Mouse (Mus musculus): Measurements from ENCODE around the gene Iqce. TPM values are rescaled to one million over a fixed set of nuclear protein-coding genes. Genes with fewer than 3 reads are reported as not detected.

The Iqce gene
- total RNA-seq (2017), result 21.2 and 23.9 TPM in 2 replicates

- ATAC-seq (ENCODE audit: extremely low read depth, insufficient number of reproducible peaks, low FRiP score, poor library complexity, severe bottlenecking), result peak; percentile 46
Observed at GRCm38 (mm10) chr5:140702103-140702513, at the start of gene Iqce. Gene Iqce (minus strand): TSS chr5:140702378.

GRCm38 (mm10) chr5:140750925-140751324, 48.7 kb upstream of the Iqce start:
- ATAC-seq (ENCODE audit: extremely low read depth, insufficient number of reproducible peaks, low FRiP score, poor library complexity, severe bottlenecking), result no peak

GRCm38 (mm10) chr5:140749062-140749875, 47.1 kb upstream of the Iqce start:
- ATAC-seq (ENCODE audit: extremely low read depth, insufficient number of reproducible peaks, low FRiP score, poor library complexity, severe bottlenecking), result peak; percentile 81

- ATAC-seq (ENCODE audit: extremely low read depth, insufficient number of reproducible peaks, low FRiP score, poor library complexity, severe bottlenecking), result no peak
Observed at GRCm38 (mm10) chr5:140748425-140748824, 46.2 kb upstream of the Iqce start.

- no peak for ATAC-seq (ENCODE audit: extremely low read depth, insufficient number of reproducible peaks, low FRiP score, poor library complexity, severe bottlenecking)
Observed at GRCm38 (mm10) chr5:140743706-140744131, 41.5 kb upstream of the Iqce start.

GRCm38 (mm10) chr5:140741877-140742276, 39.7 kb upstream of the Iqce start:
- ATAC-seq (ENCODE audit: extremely low read depth, insufficient number of reproducible peaks, low FRiP score, poor library complexity, severe bottlenecking), result peak; percentile 68

- no peak for ATAC-seq (ENCODE audit: extremely low read depth, insufficient number of reproducible peaks, low FRiP score, poor library complexity, severe bottlenecking)
Observed at GRCm38 (mm10) chr5:140741040-140741439, 38.9 kb upstream of the Iqce start.

- no peak for ATAC-seq (ENCODE audit: extremely low read depth, insufficient number of reproducible peaks, low FRiP score, poor library complexity, severe bottlenecking)
Observed at GRCm38 (mm10) chr5:140739813-140740212, 37.6 kb upstream of the Iqce start.

- no peak for ATAC-seq (ENCODE audit: extremely low read depth, insufficient number of reproducible peaks, low FRiP score, poor library complexity, severe bottlenecking)
Observed at GRCm38 (mm10) chr5:140736166-140736565, 34.0 kb upstream of the Iqce start.

GRCm38 (mm10) chr5:140735297-140735696, 33.1 kb upstream of the Iqce start:
- ATAC-seq (ENCODE audit: extremely low read depth, insufficient number of reproducible peaks, low FRiP score, poor library complexity, severe bottlenecking), result peak; percentile 57

GRCm38 (mm10) chr5:140733336-140733735, 31.2 kb upstream of the Iqce start:
- ATAC-seq (ENCODE audit: extremely low read depth, insufficient number of reproducible peaks, low FRiP score, poor library complexity, severe bottlenecking), result peak; percentile 77

GRCm38 (mm10) chr5:140732195-140732594, 30.0 kb upstream of the Iqce start:
- ATAC-seq (ENCODE audit: extremely low read depth, insufficient number of reproducible peaks, low FRiP score, poor library complexity, severe bottlenecking), result no peak

GRCm38 (mm10) chr5:140731040-140731797, 29.0 kb upstream of the Iqce start:
- ATAC-seq (ENCODE audit: extremely low read depth, insufficient number of reproducible peaks, low FRiP score, poor library complexity, severe bottlenecking), result peak; percentile 51; the same call in 1 of the 2 replicates

GRCm38 (mm10) chr5:140726946-140727740, 25.0 kb upstream of the Iqce start:
- ATAC-seq (ENCODE audit: extremely low read depth, insufficient number of reproducible peaks, low FRiP score, poor library complexity, severe bottlenecking), result no peak

- ATAC-seq (ENCODE audit: extremely low read depth, insufficient number of reproducible peaks, low FRiP score, poor library complexity, severe bottlenecking), result no peak
Observed at GRCm38 (mm10) chr5:140726062-140726839, 24.1 kb upstream of the Iqce start.

- ATAC-seq (ENCODE audit: extremely low read depth, insufficient number of reproducible peaks, low FRiP score, poor library complexity, severe bottlenecking), result no peak
Observed at GRCm38 (mm10) chr5:140723822-140724221, 21.6 kb upstream of the Iqce start, which contains the start of gene Amz1. Gene Amz1 (plus strand): TSS chr5:140724127.

- ATAC-seq (ENCODE audit: extremely low read depth, insufficient number of reproducible peaks, low FRiP score, poor library complexity, severe bottlenecking), result no peak
Observed at GRCm38 (mm10) chr5:140722121-140722520, 19.9 kb upstream of the Iqce start.

- no peak for ATAC-seq (ENCODE audit: extremely low read depth, insufficient number of reproducible peaks, low FRiP score, poor library complexity, severe bottlenecking)
Observed at GRCm38 (mm10) chr5:140720773-140721172, 18.6 kb upstream of the Iqce start.
